Mouse (Mus musculus): ENCODE data around the gene Myo1a.

GRCm38 (mm10) chr10:127665366-127666181 is 39.4 kb upstream of the Myo1a start:
- TF ChIP-seq CTCF (IDR thresholded peaks at IDR 0.05; ENCODE audit: control insufficient read depth, insufficient read depth, insufficient read length), result no peak
- no peak for TF ChIP-seq MAX (IDR thresholded peaks at IDR 0.05)
- no peak for TF ChIP-seq MYOD1 (IDR thresholded peaks at IDR 0.05; ENCODE audit: control insufficient read depth, insufficient read length, low read depth)
- TF ChIP-seq USF1 (IDR thresholded peaks at IDR 0.05; ENCODE audit: low read depth), result no peak

All from C2C12 (cell line).